Mouse (Mus musculus): ENCODE data around the gene Dnali1.

DNA sequence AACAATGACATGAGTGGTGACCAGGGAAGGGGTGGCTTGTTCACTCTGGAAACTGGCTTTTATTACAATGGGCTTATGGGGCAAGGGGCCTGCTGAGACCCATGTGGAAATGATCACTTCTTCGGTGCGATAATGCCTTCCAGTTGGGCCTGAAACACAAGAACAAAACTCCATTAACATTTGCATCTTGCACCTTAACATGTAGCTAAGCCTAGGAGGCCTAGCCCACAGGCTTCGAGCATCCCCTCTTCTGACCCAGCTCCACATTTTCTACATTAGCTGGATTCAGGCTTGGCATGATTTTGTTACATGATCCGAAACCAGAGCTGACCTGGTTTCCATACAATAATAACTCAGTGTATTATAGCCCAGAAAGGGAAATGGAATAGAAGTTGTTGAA, 9.0 kb downstream of the Dnali1 start:
- TF ChIP-seq EP300 (optimal IDR thresholded peaks at IDR 0.05) (no peak), CTCF (IDR thresholded peaks at IDR 0.05; ENCODE audit: low read depth) (no peak)
